Mouse (Mus musculus): ENCODE data around the gene Hist1h2af.

DNA sequence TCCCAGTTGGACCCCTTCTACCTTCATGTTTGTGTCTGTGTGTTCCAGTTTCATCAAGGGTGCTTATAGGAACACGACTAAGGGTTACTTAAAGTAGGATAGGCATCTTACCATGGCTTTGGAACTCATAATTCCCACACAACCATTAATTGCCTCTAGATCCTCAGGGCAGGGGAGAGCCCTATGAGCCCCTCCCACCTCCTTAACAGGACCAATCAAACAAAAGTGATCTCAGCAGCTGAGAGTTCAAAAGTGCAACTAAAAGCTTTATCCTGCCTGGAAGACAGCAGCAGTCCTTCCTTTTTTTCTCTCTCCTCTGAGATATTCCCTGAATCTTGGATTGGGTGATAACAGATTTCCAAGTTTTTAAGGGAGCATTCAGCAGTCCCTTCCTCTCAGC lies 23.6 kb upstream of the Hist1h2af start:
- TF ChIP-seq CTCF (IDR thresholded peaks at IDR 0.05; ENCODE audit: control insufficient read depth, insufficient read depth, insufficient read length), result no peak
- TF ChIP-seq MAX (IDR thresholded peaks at IDR 0.05), result no peak

Data from C2C12 (cell line).